Mouse (Mus musculus) MEL (cell line): ENCODE data around the gene Ripk3.

Experiments
- CTCF ChIP-seq, 3 experiments: IDR thresholded peaks in 2 of 3; conservative IDR thresholded peaks in 1 of 3; 2 replicates each; pipeline ENCODE4 v1.5.1; 2011 to 2012; ENCODE audit warnings: low read length in 3 of 3, low read depth in 2 of 3, mild to moderate bottlenecking in 2 of 3, improper control_type of control experiment in 1 of 3, inconsistent platforms in 1 of 3, mixed read lengths in 1 of 3, moderate library complexity in 1 of 3; ENCODE audit not compliant: control insufficient read depth in 1 of 3, insufficient read depth in 1 of 3, poor library complexity in 1 of 3, severe bottlenecking in 1 of 3
- E2F4 ChIP-seq: IDR thresholded peaks from 2 replicates; pipeline ENCODE4 v1.6.1; 2011; ENCODE audit warnings: low read depth, low read length, improper control_type of control experiment, borderline replicate concordance
- GABPA ChIP-seq: IDR thresholded peaks from 2 replicates; pipeline ENCODE4 v1.6.1; 2012; ENCODE audit warnings: low read depth, mild to moderate bottlenecking, inconsistent platforms, low read length, improper control_type of control experiment, moderate library complexity
- POLR2A ChIP-seq, 2 experiments: IDR thresholded peaks; 2 replicates each; pipeline ENCODE4 v1.6.1; 2011 to 2012; ENCODE audit warnings: low read length in 2 of 2, mild to moderate bottlenecking in 2 of 2, control low read depth in 1 of 2, improper control_type of control experiment in 1 of 2, low read depth in 1 of 2, moderate library complexity in 1 of 2; ENCODE audit not compliant: control insufficient read depth in 1 of 2, insufficient read depth in 1 of 2, poor library complexity in 1 of 2
- SMC3 ChIP-seq: IDR thresholded peaks from 2 replicates; pipeline ENCODE4 v1.6.1; 2011; ENCODE audit warnings: low read depth, low read length, improper control_type of control experiment
- ZKSCAN1 ChIP-seq: IDR thresholded peaks from 2 replicates; pipeline ENCODE4 v1.6.1; 2012; ENCODE audit warnings: low read depth, mild to moderate bottlenecking, inconsistent platforms, low read length, improper control_type of control experiment, moderate library complexity

GRCm38 (mm10) chr14:55824001-55824480, 35.4 kb upstream of the Ripk3 start:
- TF ChIP-seq E2F4 (no peak), ZKSCAN1 (no peak), GABPA (no peak), CTCF (IDR thresholded peaks at IDR 0.05 in 2 of 3, conservative IDR thresholded peaks at IDR 0.05 in 1 of 3; ENCODE audit: control insufficient read depth in 1 of 3, insufficient read depth in 1 of 3, low read depth in 2 of 3, low read length in 3 of 3, poor library complexity in 1 of 3, severe bottlenecking in 1 of 3) (no peak), POLR2A (IDR thresholded peaks at IDR 0.05; ENCODE audit: control insufficient read depth in 1 of 2, insufficient read depth in 1 of 2, low read depth in 1 of 2, low read length in 2 of 2, poor library complexity in 1 of 2) (no peak), SMC3 (no peak)
